Mouse (Mus musculus): ENCODE results near the gene Ecpas.

DNA sequence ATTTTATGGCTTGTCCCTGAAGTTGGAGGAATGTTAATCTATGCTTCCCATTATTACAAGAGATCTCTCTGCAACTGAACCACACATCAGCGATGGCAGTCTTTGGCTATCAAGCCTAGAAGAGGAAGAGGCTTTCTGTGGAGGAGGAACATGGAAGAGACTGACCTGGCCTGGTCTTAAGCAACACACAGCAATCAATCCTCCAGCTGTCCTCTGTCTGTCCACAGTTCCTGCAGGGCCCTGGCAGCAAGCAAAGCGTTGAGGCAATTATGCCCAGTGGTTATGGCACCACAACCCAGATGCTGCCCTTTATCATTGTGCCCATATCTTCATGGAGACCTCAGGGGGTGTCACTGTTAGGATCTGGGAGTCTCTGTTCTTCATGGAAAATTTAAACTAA lies 11.4 kb upstream of the Ecpas start:
- TF ChIP-seq CTCF (IDR thresholded peaks at IDR 0.05; ENCODE audit: control insufficient read depth, insufficient read depth, insufficient read length): no peak
- no peak for TF ChIP-seq MYOG (IDR thresholded peaks at IDR 0.05; ENCODE audit: control insufficient read depth, extremely low read depth, insufficient read length)
- TF ChIP-seq CEBPB (IDR thresholded peaks at IDR 0.05; ENCODE audit: low read depth): no peak
- TF ChIP-seq MAX (IDR thresholded peaks at IDR 0.05): no peak
- no peak for TF ChIP-seq MYOD1 (IDR thresholded peaks at IDR 0.05; ENCODE audit: control insufficient read depth, insufficient read length, low read depth)
- TF ChIP-seq USF1 (IDR thresholded peaks at IDR 0.05; ENCODE audit: low read depth): no peak
- TF ChIP-seq FOSL1 (IDR thresholded peaks at IDR 0.05; ENCODE audit: insufficient read depth, low read length, poor library complexity, severe bottlenecking): no peak

All from C2C12 (cell line).